Mouse (Mus musculus): ENCODE data around the gene Klc3. TPM values are rescaled to one million over a fixed set of nuclear protein-coding genes. Genes with fewer than 3 reads are reported as not detected.

Klc3 gene
- polyA plus RNA-seq, 1 experiment from 2014 or later, result 4.8 TPM

DNA sequence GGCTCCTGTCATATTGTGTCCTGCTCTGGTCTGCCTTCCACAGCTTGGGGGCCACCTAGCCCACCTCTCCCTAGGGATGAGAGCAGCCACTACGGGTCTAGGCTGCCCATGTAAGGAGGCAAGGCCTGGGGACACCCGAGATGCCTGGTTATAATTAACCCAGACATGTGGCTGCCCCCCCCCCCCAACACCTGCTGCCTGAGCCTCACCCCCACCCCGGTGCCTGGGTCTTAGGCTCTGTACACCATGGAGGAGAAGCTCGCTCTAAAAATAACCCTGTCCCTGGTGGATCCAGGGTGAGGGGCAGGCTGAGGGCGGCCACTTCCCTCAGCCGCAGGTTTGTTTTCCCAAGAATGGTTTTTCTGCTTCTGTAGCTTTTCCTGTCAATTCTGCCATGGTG lies 5.8 kb upstream of the Klc3 start:
- 13% methylated on average over 6 of the region's 6 CpGs for WGBS
- peak; percentile 47; the same call in 1 of the 2 replicates for ATAC-seq (ENCODE audit: extremely low read depth, insufficient number of reproducible peaks, low FRiP score, low TSS enrichment)
- Histone ChIP-seq H3K27ac (replicated peaks) (peak overlapping the region; percentile 91), H3K36me3 (no peaks in the 10 kb centered on the region), H3K9ac (peak overlapping the region; percentile 73), H3K4me1 (peaks cover 35% of the 10 kb centered on the region), H3K4me2 (peak overlapping the region; percentile 61), H3K9me3 (peaks cover 8% of the 10 kb centered on the region; the same call in 1 of the 2 replicates), H3K4me3 (no peak overlapping the region), H3K27me3 (replicated peaks) (peaks cover 17% of the 10 kb centered on the region)

DNA sequence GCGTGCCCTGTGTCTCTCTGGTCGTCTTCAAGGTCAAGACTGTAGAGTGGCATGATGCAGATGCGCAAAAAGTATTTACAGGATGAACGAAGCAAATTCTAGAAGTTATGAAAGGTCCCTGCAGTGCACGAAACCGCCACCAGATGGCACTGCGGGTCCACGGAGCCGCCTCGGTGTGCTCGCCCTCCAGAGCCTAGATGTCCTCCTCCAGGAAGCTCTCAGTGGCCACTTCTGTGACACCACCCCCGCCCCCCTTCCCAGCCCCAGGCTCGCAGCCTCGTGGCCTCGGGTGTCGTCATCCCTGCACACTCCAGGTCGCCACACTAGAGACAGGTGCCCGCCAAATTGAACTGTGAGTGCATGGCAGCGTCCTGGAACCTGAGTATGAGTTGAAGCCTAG lies 1.5 kb upstream of the Klc3 start:
- no peak; the same call in 1 of the 2 replicates for ATAC-seq (ENCODE audit: extremely low read depth, insufficient number of reproducible peaks, low FRiP score, low TSS enrichment)
- H3K4me3 ChIP-seq, result 0 out of 2 replicates have a peak overlapping the region, but pooled peaks have one; percentile 19
- WGBS, result 2% methylated on average over 19 of the region's 19 CpGs

DNA sequence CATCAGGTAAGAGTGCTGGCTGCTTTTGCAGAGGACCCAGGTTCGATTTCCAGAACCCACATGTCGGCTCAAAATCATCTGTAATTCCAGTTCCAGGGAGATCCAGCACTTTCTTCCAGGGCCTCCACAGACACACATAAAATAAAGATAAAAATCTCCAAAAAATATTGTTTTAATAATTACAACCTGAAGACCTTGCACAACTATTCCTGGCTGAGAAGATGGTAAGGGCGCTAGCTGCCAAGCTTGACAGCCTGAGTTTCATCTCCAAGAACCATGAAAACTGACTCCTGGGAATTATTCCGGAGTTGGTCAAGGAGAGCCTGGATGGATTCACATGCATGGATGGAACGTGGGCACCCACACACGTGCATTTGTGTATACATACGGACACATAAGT lies 572 bp upstream of the Klc3 start, which contains the start of gene Ckm:
Gene Ckm, plus strand, starts transcription at position 301 of the 400 bp plus-strand sequence.
- no peak for ATAC-seq (ENCODE audit: extremely low read depth, insufficient number of reproducible peaks, low FRiP score, low TSS enrichment)
- peaks cover 61% of the 10 kb centered on the region for H3K27me3 ChIP-seq (replicated peaks)
- H3K4me3 ChIP-seq, result peak within 1 kb of the TSS; percentile 70
- peaks cover 6% of the 10 kb centered on the region for H3K9me3 ChIP-seq
- no peaks in the 10 kb centered on the region for H3K36me3 ChIP-seq
- H3K4me2 ChIP-seq, result peak within 1 kb of the TSS; percentile 98
- H3K9ac ChIP-seq, result peak within 1 kb of the TSS; percentile 80
- 47% methylated on average over 7 of the region's 7 CpGs for WGBS
- H3K27ac ChIP-seq (replicated peaks), result no peak within 1 kb of the TSS
- peaks cover 24% of the 10 kb centered on the region for H3K4me1 ChIP-seq

More for the DNA sequence above, 1.5 kb upstream of the Klc3 start:
- Histone ChIP-seq H3K27ac (replicated peaks) (no peak overlapping the region), H3K4me2 (peak overlapping the region; percentile 52), H3K9me3 (peaks cover 6% of the 10 kb centered on the region), H3K9ac (0 out of 2 replicates have a peak overlapping the region, but pooled peaks have one; percentile 61), H3K36me3 (no peaks in the 10 kb centered on the region), H3K27me3 (replicated peaks) (peaks cover 54% of the 10 kb centered on the region), H3K4me1 (peaks cover 27% of the 10 kb centered on the region)

DNA sequence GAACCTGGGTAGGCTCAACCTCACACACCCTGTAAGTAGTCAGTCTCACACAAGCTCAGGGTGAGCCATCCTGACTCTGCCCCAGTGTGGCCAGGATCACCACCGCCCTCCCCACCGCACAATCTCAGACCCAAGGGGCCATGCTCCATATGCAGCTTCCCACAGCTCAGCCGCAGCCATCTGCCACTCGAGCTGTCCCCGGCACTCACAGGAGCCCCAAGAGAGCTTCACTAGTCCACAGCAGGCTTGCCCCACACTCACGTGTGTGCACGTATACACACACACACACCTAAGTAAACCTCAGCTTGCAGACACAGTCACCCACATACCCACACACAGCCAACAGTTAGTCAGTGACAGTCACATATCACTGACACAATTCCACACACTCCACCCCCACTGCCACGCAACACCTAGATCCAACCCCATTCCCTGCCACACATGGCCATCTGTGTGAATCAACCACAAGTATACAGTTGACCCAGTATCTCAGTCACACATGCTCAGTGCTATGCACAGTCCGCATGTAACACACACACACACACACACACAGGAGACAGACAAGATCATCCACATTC lies 1.3 kb downstream of the Klc3 start:
- WGBS, result 80% methylated on average over 9 of the region's 9 CpGs
- H3K4me1 ChIP-seq, result peaks cover 23% of the 10 kb centered on the region
- no peak overlapping the region for H3K4me3 ChIP-seq
- no peak overlapping the region for H3K27ac ChIP-seq (replicated peaks)
- H3K27me3 ChIP-seq (replicated peaks), result peaks cover 68% of the 10 kb centered on the region
- H3K9me3 ChIP-seq, result peaks cover 6% of the 10 kb centered on the region
- no peak for ATAC-seq (ENCODE audit: extremely low read depth, insufficient number of reproducible peaks, low FRiP score, low TSS enrichment)
- H3K9ac ChIP-seq, result no peak overlapping the region
- H3K36me3 ChIP-seq, result no peaks in the 10 kb centered on the region
- no peak overlapping the region for H3K4me2 ChIP-seq

DNA sequence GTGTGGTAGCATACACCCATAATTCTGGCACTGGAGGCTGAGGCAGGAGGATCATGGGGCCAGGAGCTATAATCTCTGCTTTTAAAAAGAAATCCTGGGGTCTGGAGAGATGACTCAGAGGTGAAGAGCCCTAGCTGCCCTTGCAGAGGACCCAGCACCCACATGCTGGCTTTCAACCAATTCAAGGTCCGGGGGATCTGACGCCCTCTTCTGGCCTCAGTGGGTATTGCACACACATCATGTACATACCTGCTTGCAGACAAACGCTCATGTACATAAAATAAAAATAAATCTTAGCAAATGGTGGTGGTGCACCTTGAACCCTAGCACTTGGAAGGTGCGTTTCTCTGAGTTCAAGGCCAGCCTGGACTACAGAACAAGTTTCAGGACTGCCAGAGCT lies 3.0 kb downstream of the Klc3 start:
- H3K4me2 ChIP-seq, result no peak overlapping the region
- H3K36me3 ChIP-seq, result peaks cover under 1% of the 10 kb centered on the region; the same call in 1 of the 2 replicates
- peaks cover 62% of the 10 kb centered on the region for H3K27me3 ChIP-seq (replicated peaks)
- peaks cover 6% of the 10 kb centered on the region for H3K9me3 ChIP-seq
- H3K27ac ChIP-seq (replicated peaks), result no peak overlapping the region
- H3K4me1 ChIP-seq, result peaks cover 23% of the 10 kb centered on the region
- H3K9ac ChIP-seq, result no peak overlapping the region
- WGBS, result 73% methylated on average over 4 of the region's 4 CpGs
- no peak overlapping the region for H3K4me3 ChIP-seq
- no peak for ATAC-seq (ENCODE audit: extremely low read depth, insufficient number of reproducible peaks, low FRiP score, low TSS enrichment)

DNA sequence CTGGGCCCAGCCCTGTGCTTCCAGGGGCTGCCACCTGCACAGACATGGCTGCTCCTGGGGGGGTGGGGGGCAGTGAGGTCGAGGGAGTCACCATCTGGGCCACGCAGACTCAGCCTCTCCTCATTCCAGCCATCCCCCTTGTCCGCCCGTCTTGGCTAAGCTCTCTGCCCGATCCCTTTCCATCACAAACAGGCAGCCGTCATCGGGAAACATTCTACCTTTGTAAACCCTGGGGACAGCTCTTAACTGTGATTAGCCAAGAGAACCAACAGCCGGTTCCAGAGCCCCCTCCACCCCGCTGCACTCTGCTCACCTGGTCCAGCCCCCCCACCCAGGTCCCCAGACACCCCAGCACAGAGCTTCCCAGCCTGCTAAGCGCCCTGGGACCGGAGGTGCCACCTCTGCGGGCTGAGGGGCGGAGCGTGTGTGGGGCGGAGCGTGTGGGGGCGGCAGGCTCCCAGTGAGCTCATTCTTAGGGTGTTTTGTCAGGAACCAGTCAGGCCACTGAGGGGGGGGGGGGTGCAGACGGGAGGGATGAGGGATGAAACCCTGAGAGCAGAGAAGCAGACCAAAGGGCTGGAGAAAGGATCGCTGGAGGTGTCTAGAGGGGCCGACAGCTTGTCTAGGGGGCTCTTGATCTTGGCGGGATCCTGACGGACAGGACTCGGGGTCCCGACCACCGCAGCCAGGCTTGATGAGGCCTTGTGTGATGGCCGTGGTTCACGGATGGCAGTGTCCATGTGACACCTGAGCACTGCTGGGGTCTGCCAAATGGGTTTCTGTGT lies 4.2 kb downstream of the Klc3 start:
- Histone ChIP-seq H3K36me3 (peaks cover 13% of the 10 kb centered on the region), H3K9me3 (peaks cover 6% of the 10 kb centered on the region), H3K4me2 (peak overlapping the region; percentile 70), H3K4me1 (peaks cover 20% of the 10 kb centered on the region), H3K4me3 (peak overlapping the region; percentile 45), H3K27me3 (replicated peaks) (peaks cover 56% of the 10 kb centered on the region), H3K9ac (peak overlapping the region; percentile 73), H3K27ac (replicated peaks) (no peak overlapping the region)
- no peak for ATAC-seq (ENCODE audit: extremely low read depth, insufficient number of reproducible peaks, low FRiP score, low TSS enrichment)
- WGBS, result 2% methylated on average over 27 of the region's 27 CpGs

DNA sequence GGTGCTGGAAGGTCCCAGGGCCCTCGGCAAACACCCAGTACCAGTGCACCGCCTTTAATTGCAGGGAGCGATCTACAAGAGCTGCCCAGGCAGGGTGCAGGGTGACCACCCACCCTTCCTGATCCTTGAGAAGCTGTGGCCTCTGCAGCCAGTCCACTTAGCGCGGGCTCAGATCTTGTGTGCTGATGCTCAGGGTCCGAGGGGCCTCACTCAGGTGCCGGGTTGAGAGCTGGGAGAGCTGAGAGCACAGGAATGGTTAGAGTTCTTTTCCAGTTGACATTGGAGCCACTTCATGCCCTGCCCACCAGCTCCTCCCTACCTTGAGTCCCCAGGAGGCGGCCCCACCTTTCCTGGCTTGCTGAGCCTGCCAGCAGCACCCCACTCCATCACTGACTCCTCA lies 9.4 kb downstream of the Klc3 start:
- Histone ChIP-seq H3K4me3 (no peak overlapping the region), H3K27ac (replicated peaks) (no peak overlapping the region), H3K9ac (no peak overlapping the region), H3K4me1 (peaks cover 4% of the 10 kb centered on the region; the same call in 1 of the 2 replicates), H3K27me3 (replicated peaks) (peaks cover 7% of the 10 kb centered on the region; the same call in 1 of the 2 replicates), H3K9me3 (no peaks in the 10 kb centered on the region), H3K4me2 (no peak overlapping the region), H3K36me3 (peaks cover 65% of the 10 kb centered on the region)
- WGBS, result 85% methylated on average over 8 of the region's 8 CpGs
- no peak for ATAC-seq (ENCODE audit: extremely low read depth, insufficient number of reproducible peaks, low FRiP score, low TSS enrichment)

DNA sequence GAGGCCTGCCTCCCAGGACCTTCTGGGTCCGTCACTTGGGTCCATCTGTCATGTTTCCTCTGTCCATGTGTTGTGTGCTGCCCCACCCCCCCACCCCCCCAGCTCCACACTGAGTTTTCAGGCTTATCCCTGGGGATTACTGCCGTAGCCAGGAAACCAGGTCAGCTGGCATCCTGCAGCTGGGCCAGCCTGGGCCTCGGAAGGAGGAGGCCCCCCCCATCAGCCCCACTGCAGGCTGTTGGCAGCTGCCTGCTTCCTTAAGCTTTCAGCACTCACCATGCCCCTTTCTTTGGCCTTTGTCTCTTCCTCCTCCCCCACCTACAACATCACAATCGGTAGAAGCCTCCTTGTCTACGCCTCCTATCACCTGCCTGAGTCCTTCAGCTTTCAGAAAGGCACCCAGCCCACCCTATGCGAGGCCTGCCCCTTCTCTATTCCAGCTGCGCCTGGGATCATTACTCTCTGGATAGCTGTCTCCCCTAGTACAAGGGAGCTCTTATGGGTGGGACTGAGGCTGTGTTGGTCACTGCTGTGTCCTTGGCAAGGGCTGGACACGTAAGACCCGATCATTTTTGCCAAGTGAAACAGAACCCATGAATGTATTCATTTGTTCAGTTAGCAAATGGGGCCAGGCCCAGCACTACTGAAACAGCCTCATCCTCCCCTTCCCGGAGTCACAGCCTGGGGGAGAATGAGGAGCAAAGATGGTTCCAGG lies 15.0 kb downstream of the Klc3 start:
- Histone ChIP-seq H3K9me3 (no peaks in the 10 kb centered on the region), H3K4me2 (no peak overlapping the region), H3K27ac (replicated peaks) (no peak overlapping the region), H3K36me3 (peaks cover 99% of the 10 kb centered on the region), H3K9ac (no peak overlapping the region), H3K4me1 (no peaks in the 10 kb centered on the region), H3K4me3 (no peak overlapping the region), H3K27me3 (replicated peaks) (no peaks in the 10 kb centered on the region)
- whole genome bisulfite sequencing, result 68% methylated on average over 10 of the region's 10 CpGs
- ATAC-seq (ENCODE audit: extremely low read depth, insufficient number of reproducible peaks, low FRiP score, low TSS enrichment), result no peak

DNA sequence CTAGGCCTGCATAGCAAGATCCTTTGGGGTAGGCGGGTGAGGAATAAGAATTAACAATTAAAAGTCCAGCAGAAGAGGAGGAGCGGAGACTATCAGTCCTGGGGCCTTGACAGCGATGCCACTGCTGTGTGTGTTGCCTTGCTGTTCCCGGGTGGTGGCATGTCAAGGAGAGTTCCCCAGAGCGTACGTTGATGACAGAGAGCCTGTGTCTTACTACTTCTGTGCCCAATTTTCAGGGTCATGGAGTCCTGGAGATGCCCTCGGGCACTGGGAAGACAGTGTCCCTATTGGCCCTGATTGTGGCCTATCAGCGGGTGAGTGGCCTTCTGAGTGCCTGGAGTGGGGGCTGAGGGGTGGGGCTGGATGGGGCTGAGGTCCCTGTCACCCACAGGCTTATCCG lies 20.2 kb downstream of the Klc3 start:
- Histone ChIP-seq H3K9ac (no peak overlapping the region; the same call in 1 of the 2 replicates), H3K4me3 (no peak overlapping the region), H3K4me1 (peaks cover 13% of the 10 kb centered on the region), H3K27ac (replicated peaks) (no peak overlapping the region), H3K36me3 (peaks cover 57% of the 10 kb centered on the region), H3K27me3 (replicated peaks) (no peaks in the 10 kb centered on the region), H3K4me2 (no peak overlapping the region), H3K9me3 (no peaks in the 10 kb centered on the region)
- WGBS, result 89% methylated on average over 9 of the region's 9 CpGs
- no peak for ATAC-seq (ENCODE audit: extremely low read depth, insufficient number of reproducible peaks, low FRiP score, low TSS enrichment)

DNA sequence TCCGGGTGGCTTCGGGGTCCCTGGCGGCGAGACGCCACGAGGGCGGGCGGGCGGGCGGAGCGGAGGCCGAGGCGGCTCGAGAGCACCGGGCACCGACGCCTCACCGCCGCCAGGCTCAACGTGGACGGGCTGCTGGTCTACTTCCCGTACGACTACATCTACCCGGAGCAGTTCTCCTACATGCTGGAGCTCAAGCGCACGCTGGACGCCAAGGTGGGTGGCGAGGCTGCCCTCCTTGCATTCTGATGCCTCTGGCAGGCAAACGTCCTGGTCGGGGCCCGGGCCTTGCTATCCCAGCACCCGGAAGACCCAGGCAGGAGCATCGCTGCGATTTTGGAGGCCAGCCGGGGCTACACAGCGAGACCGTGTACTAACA lies 21.8 kb downstream of the Klc3 start:
- WGBS, result 0% methylated on average over 37 of the region's 37 CpGs
- Histone ChIP-seq H3K4me3 (peak overlapping the region; percentile 79), H3K27me3 (replicated peaks) (no peaks in the 10 kb centered on the region), H3K9me3 (no peaks in the 10 kb centered on the region), H3K4me2 (peak overlapping the region; percentile 86), H3K9ac (peak overlapping the region; percentile 92), H3K4me1 (peaks cover 21% of the 10 kb centered on the region), H3K36me3 (peaks cover 57% of the 10 kb centered on the region), H3K27ac (replicated peaks) (peak overlapping the region; percentile 30)
- 0 out of 2 replicates have a peak, but pooled peaks have one; percentile 19 for ATAC-seq (ENCODE audit: extremely low read depth, insufficient number of reproducible peaks, low FRiP score, low TSS enrichment)

Measured in heart, embryonic 13.5 days (tissue).